Mouse (Mus musculus) right cerebral cortex, postnatal 25 days (tissue): ENCODE results near the gene Cntn5.
A peak's percentile ranks its signal among the peaks of the same experiment; 100 is the strongest.

Experiments used
- DNase-seq: peaks from one replicate; pipeline ENCODE4 v3.0.0; 2022

The Cntn5 gene

GRCm38 (mm10) chr9:10121350-10122057 is 783.1 kb downstream of the Cntn5 start:
- no peak for DNase-seq

- no peak for DNase-seq
Measured at GRCm38 (mm10) chr9:10116581-10116980, 788.0 kb downstream of the Cntn5 start.

GRCm38 (mm10) chr9:10109156-10109555 is 795.4 kb downstream of the Cntn5 start:
- DNase-seq, result no peak

GRCm38 (mm10) chr9:10107861-10108260 is 796.7 kb downstream of the Cntn5 start:
- DNase-seq, result no peak

GRCm38 (mm10) chr9:10101812-10102440 is 802.6 kb downstream of the Cntn5 start:
- no peak for DNase-seq

GRCm38 (mm10) chr9:10076282-10076681 is 828.3 kb downstream of the Cntn5 start:
- DNase-seq, result no peak

GRCm38 (mm10) chr9:10073401-10073800 is 831.2 kb downstream of the Cntn5 start:
- DNase-seq, result no peak

GRCm38 (mm10) chr9:10072860-10073259 is 831.7 kb downstream of the Cntn5 start:
- no peak for DNase-seq

- no peak for DNase-seq
Measured at GRCm38 (mm10) chr9:10071271-10071670, 833.3 kb downstream of the Cntn5 start.

GRCm38 (mm10) chr9:10044969-10045789 is 859.4 kb downstream of the Cntn5 start:
- DNase-seq, result no peak

GRCm38 (mm10) chr9:10043001-10043400 is 861.6 kb downstream of the Cntn5 start:
- DNase-seq, result no peak

GRCm38 (mm10) chr9:10015129-10015528 is 889.4 kb downstream of the Cntn5 start:
- no peak for DNase-seq

- no peak for DNase-seq
Measured at GRCm38 (mm10) chr9:9984028-9984427, 920.5 kb downstream of the Cntn5 start.

- DNase-seq, result no peak
Measured at GRCm38 (mm10) chr9:9983220-9983619, 921.4 kb downstream of the Cntn5 start.

- DNase-seq, result no peak
Measured at GRCm38 (mm10) chr9:9965370-9965769, 939.2 kb downstream of the Cntn5 start.

- DNase-seq, result no peak
Measured at GRCm38 (mm10) chr9:9960610-9961172, 943.9 kb downstream of the Cntn5 start.

- no peak for DNase-seq
Measured at GRCm38 (mm10) chr9:9949346-9949745, 955.2 kb downstream of the Cntn5 start.

- no peak for DNase-seq
Measured at GRCm38 (mm10) chr9:9944872-9945271, 959.7 kb downstream of the Cntn5 start.

GRCm38 (mm10) chr9:9937444-9938436 is 966.8 kb downstream of the Cntn5 start:
- no peak for DNase-seq

- no peak for DNase-seq
Measured at GRCm38 (mm10) chr9:9920580-9920979, 984.0 kb downstream of the Cntn5 start.

GRCm38 (mm10) chr9:9899070-9899469 is 1005.5 kb downstream of the Cntn5 start:
- peak; percentile 69 for DNase-seq

- DNase-seq, result no peak
Measured at GRCm38 (mm10) chr9:9886210-9886609, 1018.4 kb downstream of the Cntn5 start.
